ENCODE assay signal across 7 mouse cellular contexts in the genomic region with DNA sequence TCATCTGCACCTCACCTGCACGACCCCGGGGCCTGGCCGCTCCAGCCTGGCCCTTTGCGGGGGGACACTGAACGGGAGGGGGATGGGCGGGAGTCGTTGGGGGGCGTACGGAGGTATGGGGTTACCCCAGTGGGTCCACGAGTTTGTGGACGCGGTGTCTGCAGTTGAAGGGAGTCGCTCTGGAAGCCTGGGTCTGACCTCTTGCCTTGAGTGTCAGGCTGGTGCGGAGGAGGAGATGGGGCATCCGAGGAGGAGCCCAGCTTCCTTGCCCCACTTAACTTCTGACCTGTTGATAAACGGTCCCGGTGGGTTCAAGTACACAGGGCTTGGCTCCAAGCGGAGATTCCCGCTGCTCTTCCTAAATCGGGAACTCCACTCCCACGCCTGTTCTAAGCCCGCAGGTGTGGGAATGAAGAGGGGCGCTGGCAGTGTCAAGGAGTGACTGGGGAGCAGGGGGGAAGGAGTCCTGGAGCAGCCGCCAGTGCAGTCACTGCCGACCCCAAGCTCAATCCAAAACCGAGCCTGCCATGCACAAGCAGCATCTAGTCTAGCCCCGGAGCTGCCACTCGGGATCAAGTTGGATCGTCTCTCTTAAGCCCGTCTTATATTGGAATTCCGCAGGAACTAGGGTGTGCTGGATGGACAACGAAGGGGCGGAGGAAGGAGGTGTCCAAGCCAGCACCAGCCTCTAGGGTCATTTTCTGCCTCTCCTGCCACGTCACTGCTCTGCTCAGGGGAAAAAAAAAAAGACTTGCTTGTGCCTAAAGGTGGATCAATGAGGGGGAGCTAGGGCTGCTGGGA. TPM values are rescaled to one million over a fixed set of nuclear protein-coding genes. Genes with fewer than 3 reads are reported as not detected.
DNase-seq lines count a peak whose midpoint lies in the region; ATAC-seq lines count a peak whose summit lies in the region.

No protein-coding gene starts in this region.

- H3K27me3 ChIP-seq in forebrain, embryonic 14.5 days (replicated peaks; ENCODE audit: control insufficient read depth, insufficient read depth, low read length): no peaks in the 10 kb centered on the region
- no peaks in the 10 kb centered on the region for H3K27me3 ChIP-seq in hindbrain, embryonic 10.5 days (ENCODE audit: insufficient read depth, poor library complexity, severe bottlenecking)

- no peaks in the 10 kb centered on the region for H3K36me3 ChIP-seq in forebrain, embryonic 14.5 days (ENCODE audit: control insufficient read depth, insufficient read depth, low read length)
- no peaks in the 10 kb centered on the region for H3K36me3 ChIP-seq in hindbrain, embryonic 10.5 days

- H3K4me1 ChIP-seq in forebrain, embryonic 14.5 days (ENCODE audit: control insufficient read depth, insufficient read depth, low read length): peaks cover 11% of the 10 kb centered on the region
- peaks cover 20% of the 10 kb centered on the region for H3K4me1 ChIP-seq in hindbrain, embryonic 10.5 days (replicated peaks)

- H3K27ac ChIP-seq in forebrain, embryonic 14.5 days (ENCODE audit: low read depth, low read length): peak overlapping the region; percentile 68; the same call in 1 of the 2 replicates
- H3K27ac ChIP-seq in hindbrain, embryonic 10.5 days: peak overlapping the region; percentile 98

- intact Hi-C loops in left cerebral cortex, postnatal 4 days (cut with DNase I): no loop called here

- DNase-seq in T-cell, adult 2 months (ENCODE audit: low spot score): peak; percentile 8
- peak; percentile 53 for DNase-seq in cerebellum, adult 11-12 months
- peak; percentile 22 for DNase-seq in forebrain, embryonic 14.5 days (ENCODE audit: low spot score)
- DNase-seq in hindbrain, embryonic 10.5 days (ENCODE audit: low spot score): peak; percentile 56
- DNase-seq in left cerebral cortex, postnatal 4 days: peak; percentile 13
- DNase-seq in mesoderm, embryonic 11.5 days (ENCODE audit: low read depth, low spot score): peak; percentile 69
- peak; percentile 33 for DNase-seq in right cerebral cortex, postnatal 4 days

- peak overlapping the region; percentile 90 for H3K4me2 ChIP-seq in forebrain, embryonic 14.5 days (ENCODE audit: low read length)

- peak; percentile 6; the same call in 1 of the 2 replicates for ATAC-seq in forebrain, embryonic 14.5 days

- H3K4me3 ChIP-seq in forebrain, embryonic 14.5 days (ENCODE audit: low read depth, low read length): peak overlapping the region; percentile 94
- H3K4me3 ChIP-seq in hindbrain, embryonic 10.5 days: peak overlapping the region; percentile 98

- WGBS in forebrain, embryonic 14.5 days: 1% methylated on average over 34 of the region's 34 CpGs
- WGBS in hindbrain, embryonic 10.5 days: under 1% methylated on average over 34 of the region's 34 CpGs

- H3K9me3 ChIP-seq in forebrain, embryonic 14.5 days (replicated peaks; ENCODE audit: control insufficient read depth, low read length): no peaks in the 10 kb centered on the region
- no peaks in the 10 kb centered on the region for H3K9me3 ChIP-seq in hindbrain, embryonic 10.5 days

- peak overlapping the region; percentile 93 for H3K9ac ChIP-seq in forebrain, embryonic 14.5 days (ENCODE audit: low read length)

RNA-seq across cellular contexts. Expression of gene Tmem263, which starts 0.9 kb away (rescaled TPM):
- polyA plus RNA-seq in forebrain, embryonic 14.5 days (2014; fragmentation: Nextera tagmentation; extraction: Ambion mirVana): 31.4 and 39.2 TPM in 2 replicates
- polyA plus RNA-seq in hindbrain, embryonic 10.5 days (2016; fragmentation: Nextera tagmentation; extraction: Ambion mirVana): 45.3 and 49.3 TPM in 2 replicates
- 10 to 100 TPM; 31.9 to 32.7 TPM for total RNA-seq in left cerebral cortex, postnatal 4 days (2021)

RNA-seq across cellular contexts. Expression of gene Fhl4, which starts 1.0 kb away (rescaled TPM):
- 3.4 and 3.9 TPM in 2 replicates for polyA plus RNA-seq in forebrain, embryonic 14.5 days (2014; fragmentation: Nextera tagmentation; extraction: Ambion mirVana)
- 1.2 and 1.3 TPM in 2 replicates for polyA plus RNA-seq in hindbrain, embryonic 10.5 days (2016; fragmentation: Nextera tagmentation; extraction: Ambion mirVana)
- 1 to 10 TPM; 1.3 TPM for total RNA-seq in left cerebral cortex, postnatal 4 days (2021)

RNA-seq across cellular contexts. Expression of gene Mterf2, which starts 24.5 kb away (rescaled TPM):
- 31.3 and 34.9 TPM in 2 replicates for polyA plus RNA-seq in forebrain, embryonic 14.5 days (2014; fragmentation: Nextera tagmentation; extraction: Ambion mirVana)
- polyA plus RNA-seq in hindbrain, embryonic 10.5 days (2016; fragmentation: Nextera tagmentation; extraction: Ambion mirVana): 26.7 and 28.1 TPM in 2 replicates
- total RNA-seq in left cerebral cortex, postnatal 4 days (2021): 10 to 100 TPM; 12.6 to 12.8 TPM

Comparison
In these comparisons a context has a peak if more than half of its experiments do, and no peak if none do; other contexts are left out.
1. Peak in every context shown above with its lines: DNase-seq, ATAC-seq, H3K4me3 ChIP-seq and H3K27ac ChIP-seq.
2. DNase-seq: peak in every context shown above with its lines; median percentile 69 in mesoderm, embryonic 11.5 days; 56 in hindbrain, embryonic 10.5 days; 53 in cerebellum, adult 11-12 months; 33 in right cerebral cortex, postnatal 4 days; 22 in forebrain, embryonic 14.5 days; 13 in left cerebral cortex, postnatal 4 days; 8 in T-cell, adult 2 months.